Mouse (Mus musculus) lung, postnatal 10 days (tissue): ENCODE results near the gene Scaper.

Experiments used
- DNase-seq: peaks from one replicate; pipeline ENCODE4 v3.0.0; 2021

Gene Scaper

DNA sequence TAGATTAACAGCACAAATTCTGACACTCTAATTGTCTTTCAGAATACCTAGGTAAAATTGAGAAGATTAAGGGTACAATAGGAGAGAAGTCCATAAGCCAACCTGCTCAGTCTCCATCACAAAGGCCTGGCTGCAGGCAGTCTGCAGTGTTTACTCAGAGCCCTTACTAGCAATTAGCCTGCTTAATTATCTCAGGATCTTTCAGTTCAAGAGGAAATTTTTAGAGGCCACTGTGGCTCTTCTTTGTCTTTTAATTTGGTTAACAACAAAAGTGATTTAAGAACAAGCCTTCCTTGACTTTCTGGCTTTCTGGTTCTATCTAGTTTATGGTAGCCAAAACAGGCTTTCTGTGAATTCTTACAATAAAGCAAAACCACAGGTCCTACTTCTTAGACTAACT is 339.3 kb downstream of the Scaper start:
- DNase-seq, result no peak

GRCm38 (mm10) chr9:55586141-55586540 is 351.8 kb downstream of the Scaper start:
- no peak for DNase-seq

DNA sequence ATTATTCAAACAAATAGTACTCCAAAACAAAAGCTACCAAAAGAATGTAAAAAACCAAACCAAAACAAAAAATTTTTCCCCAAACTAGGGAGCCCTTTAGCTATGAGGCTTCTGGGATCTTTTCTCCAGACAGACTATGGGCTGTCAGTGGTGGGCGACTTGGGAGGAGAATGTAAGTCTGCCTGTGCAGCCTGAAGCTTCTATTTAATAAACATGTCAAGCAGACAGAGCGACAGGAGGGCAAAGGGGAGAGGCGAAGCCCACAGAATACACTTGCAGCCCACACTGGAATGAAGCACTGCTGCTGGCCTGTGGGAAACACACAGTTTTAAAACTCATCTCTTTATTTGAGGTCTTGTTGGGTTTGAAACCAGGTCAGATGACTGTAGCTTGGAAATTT is 356.5 kb downstream of the Scaper start:
- peak; percentile 11 for DNase-seq

GRCm38 (mm10) chr9:55576571-55576970 is 361.3 kb downstream of the Scaper start:
- DNase-seq, result no peak

DNA sequence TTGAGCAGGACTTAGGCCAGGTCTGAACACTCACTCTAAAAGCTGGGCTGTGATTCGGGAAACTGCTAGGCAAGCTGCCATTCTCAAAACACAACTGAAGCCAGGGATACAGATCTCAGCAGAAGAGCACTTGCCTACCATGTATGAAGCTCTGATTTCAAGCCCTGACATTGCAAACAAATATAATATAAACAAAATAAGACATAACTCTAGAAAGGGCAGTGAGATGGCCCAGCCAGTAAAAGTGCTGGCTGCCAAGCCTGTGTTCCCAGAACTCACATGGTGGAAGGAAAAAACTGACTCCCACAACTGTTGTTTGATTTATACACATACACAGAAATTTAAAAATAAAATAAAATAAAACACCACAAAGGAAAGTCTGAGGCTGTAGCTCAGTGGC is 366.8 kb downstream of the Scaper start:
- DNase-seq, result no peak

DNA sequence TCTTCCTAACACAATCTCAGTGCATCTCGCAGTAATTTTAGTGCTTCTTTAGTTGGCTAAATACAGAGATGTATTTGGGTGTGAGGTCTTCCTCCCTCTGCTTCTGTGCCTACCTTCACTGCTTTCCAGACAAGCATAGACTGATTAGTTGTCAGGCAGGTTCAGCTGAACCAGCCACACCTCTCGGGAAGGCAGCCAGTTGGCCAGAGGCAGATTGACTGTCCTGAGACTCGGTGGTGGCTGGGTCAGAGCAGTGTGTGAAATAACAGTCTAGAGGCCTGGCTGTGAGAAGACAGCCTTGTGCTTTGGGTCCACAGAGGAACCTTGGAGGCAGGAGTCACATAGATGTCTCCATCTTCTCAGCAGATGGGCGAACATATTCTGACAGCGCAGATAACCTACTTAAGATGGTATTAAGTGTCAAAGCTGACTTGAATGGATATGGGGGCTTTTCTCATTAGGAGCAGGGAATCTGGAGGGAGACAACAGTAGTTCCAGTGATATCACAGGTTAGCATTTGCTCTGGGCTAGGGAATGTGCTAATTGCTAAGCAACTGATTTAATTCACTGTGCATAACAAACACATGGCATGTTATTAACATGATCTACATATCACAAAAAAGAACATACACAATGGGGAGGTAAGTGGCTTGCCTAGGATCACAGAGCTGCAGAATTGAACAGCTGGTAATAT is 369.3 kb downstream of the Scaper start:
- DNase-seq, result no peak

DNA sequence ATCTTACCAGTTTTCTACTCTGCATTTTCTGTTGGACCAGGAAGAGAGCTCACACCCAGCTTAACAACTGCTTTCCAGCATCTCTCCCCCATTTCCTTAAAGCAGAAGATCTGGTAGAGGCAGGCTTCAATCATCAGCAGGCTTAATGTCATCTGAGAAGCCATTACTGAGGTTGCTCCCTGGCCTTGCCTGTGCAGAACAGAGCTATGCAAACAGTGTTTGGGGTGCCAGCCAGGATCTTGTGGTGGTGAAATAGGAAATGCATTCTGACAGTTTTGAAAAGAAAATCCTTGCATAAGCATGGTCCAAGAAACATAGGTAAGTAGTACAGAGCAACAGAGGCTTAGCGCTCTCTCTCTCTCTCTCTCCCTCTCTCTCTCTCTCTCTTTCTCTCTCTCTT is 377.0 kb downstream of the Scaper start:
- no peak for DNase-seq

DNA sequence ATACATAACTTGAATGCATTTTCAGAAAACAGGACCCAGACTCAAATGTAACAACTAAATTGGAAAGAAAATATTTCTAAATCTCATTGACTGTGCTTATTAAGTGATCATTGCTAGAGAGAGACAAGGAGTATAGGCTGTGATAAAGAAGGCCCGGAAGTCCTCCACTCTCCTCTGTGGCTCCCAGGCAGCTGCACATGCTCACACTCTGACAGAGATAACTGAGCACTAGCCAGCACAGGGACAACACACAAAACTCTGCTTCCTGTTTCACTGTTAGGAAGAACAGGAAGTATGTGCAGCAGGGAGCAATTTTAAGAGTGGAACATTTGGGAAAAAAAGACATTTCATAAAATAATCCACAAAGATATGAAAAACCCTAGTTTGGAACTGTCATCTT is 382.9 kb downstream of the Scaper start:
- DNase-seq, result no peak

DNA sequence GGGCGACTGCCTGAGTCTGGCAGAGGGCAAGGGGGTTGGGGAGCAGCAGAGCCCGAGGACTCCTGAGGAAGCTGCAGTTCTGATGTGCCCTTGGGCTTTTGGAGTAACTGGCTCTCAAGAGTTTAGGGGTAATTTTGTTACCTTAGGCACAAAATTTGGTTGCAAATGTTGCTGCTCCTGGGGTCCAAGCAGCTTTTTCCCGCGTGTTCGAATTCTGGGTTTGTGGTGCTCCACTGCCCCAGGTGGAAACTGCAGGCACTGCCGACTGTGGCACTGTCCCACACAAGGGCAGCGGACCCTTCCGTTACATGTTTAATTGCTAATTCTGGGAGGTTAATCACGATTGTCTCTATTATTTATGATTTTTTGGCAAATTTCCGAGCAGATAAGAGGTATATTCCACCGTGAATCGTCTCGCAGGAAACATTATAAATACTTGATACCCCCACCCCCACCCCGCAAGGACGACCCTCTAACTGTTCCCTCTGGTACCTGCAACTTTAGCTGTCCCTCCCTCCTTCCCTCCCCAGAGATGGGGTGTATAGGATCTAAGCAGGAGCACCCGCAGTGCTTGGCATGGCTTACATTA is 388.5 kb downstream of the Scaper start:
- DNase-seq, result no peak

DNA sequence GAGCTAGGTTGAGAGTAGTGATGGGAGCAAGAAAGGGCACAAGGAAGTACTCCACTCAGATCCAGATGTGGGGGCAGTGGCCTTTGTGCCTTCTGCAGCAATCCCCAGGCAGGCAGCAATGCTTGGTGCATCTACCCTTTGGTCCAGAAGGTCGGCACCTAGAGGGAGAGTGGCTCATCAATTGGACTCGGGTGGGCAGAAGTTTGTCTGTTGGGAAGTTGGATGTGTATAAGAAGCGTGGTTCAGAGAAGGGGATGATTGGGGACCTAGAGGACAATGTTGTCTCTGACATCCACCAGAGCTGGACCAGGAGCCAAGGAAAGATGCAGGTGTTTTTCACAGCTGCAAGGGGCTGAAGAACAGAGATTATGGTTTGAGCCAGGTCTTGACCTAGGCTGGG is 389.0 kb downstream of the Scaper start:
- no peak for DNase-seq

- DNase-seq, result peak; percentile 61
These were observed 391.5 kb downstream of the Scaper start for GRCm38 (mm10) chr9:55546176-55547010.

GRCm38 (mm10) chr9:55545556-55546175 is 392.3 kb downstream of the Scaper start:
- peak; percentile 7 for DNase-seq

DNA sequence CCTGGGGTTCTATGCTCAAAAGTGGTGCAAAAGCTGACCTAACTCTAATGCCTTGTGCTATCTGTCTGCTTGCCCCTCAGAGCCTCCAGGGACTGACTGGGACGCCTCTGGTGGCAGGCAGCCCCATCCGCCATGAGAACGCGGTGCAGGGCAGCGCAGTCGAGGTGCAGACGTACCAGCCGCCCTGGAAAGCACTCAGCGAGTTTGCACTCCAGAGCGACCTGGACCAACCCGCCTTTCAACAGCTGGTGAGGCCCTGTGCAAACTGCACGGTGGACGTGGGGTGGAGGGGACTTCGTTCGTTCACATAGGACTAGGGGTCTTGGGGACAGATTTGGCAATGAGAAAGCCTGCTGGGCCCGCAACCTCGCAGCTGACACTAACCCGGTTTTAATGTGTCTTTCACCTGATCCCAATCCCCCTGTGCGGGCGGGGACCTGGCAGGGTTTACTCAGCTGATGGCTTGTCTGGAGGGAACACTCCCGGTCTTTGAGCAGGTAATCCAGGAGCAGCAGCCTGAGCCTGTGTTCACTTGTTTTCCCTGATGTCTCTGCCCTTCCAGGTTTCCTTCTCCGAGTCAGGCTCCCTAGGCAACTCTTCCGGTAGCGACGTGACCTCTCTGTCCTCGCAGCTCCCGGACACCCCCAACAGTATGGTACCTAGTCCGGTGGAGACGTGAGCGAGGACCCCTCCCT is 392.9 kb downstream of the Scaper start:
- peak; percentile 10 for DNase-seq

GRCm38 (mm10) chr9:55543703-55544401 is 394.1 kb downstream of the Scaper start:
- peak; percentile 19 for DNase-seq

GRCm38 (mm10) chr9:55543336-55543702 is 394.6 kb downstream of the Scaper start:
- DNase-seq, result no peak

DNA sequence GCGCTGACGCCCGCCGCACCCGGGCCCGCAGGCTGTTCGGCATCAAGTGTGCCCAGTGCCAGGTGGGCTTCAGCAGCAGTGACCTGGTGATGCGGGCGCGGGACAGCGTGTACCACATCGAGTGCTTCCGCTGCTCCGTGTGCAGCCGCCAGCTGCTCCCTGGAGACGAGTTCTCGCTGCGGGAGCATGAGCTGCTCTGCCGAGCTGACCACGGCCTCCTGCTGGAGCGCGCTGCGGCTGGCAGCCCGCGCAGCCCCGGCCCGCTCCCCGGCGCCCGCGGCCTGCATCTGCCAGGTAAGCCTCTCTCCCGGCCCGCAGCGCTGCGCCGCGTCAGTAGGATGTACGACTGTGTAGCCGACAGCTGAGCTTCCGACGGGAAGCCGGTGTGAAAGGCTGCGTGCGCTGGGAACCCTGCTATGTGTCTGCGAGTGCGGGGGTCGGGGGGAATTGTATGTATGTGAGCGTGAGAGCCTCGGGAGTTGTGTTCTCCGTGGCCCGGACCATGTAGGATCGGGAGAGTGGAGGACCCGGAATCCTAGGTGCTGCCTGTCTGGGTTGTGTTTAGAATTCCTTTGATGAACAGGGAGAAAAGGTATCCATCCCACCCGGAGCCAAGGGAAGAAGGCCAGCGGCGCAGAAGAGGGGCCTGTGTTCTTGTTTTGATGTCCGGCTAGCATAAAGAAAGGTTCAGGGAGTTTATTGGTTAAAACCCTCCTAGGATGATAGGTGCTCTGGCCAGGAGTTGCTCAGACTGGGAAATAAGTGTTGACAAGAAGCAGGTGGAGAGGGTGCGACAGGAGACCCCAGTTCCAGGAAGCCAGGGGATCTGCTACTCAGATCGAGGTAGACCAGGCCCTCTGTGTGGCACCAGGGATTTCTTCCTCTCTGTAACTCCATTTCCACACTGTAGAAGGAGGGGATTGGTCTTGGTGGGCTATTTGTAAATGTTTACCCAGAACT is 395.3 kb downstream of the Scaper start:
- no peak for DNase-seq

- peak; percentile 14 for DNase-seq
These were observed 396.1 kb downstream of the Scaper start for GRCm38 (mm10) chr9:55541681-55542365.

DNA sequence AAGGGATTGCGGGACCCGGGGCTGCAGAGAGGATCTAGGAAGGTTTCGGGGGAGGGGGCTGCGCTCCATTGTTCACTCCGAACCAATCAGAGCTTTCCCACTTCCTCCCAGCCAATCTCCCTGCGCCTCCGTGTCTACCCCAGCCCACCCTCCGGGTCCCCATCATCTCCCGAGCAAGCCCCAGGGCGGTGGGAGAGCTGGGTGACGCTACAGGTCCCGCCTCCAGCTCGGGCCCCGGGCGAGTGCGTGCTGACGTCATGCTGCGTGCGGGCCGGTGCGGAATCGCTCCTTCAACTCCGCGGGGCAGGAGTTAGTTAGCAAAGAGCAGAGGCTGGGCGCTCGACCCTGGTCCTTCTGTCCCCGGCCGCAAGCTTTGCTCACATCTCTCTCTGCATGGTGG is 397.0 kb downstream of the Scaper start:
- DNase-seq, result peak; percentile 42

DNA sequence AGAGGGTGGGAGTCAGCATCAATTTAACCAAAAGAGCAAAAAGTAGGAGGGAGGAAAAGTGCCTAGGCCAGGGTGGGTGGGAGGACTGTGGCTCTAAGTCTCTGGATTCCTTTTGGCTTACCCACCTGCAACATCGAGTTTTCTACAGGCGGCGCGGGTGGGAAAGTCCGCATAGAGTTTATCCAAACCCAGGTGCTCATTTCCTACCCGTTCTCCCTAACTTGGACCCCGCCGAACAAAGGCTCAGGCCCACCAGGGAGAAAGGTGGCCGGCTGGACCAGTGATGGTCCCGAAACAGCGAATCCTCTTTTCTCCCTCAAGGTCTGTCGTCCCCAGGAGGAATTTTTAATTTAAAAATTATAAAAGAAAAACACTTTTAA is 397.5 kb downstream of the Scaper start:
- DNase-seq, result no peak

- no peak for DNase-seq
These were observed 398.1 kb downstream of the Scaper start for GRCm38 (mm10) chr9:55539661-55540390.
